Mouse (Mus musculus) thymus, adult 2 months (tissue): ENCODE results near the gene Lpgat1.

ENCODE experiments used
- CTCF ChIP-seq: fragments of 200-500 bp; IDR thresholded peaks from 2 replicates; pipeline ENCODE4 v1.5.1; 2012; ENCODE audit warnings: mild to moderate bottlenecking, control low read depth, low read length, moderate library complexity, borderline replicate concordance; ENCODE audit not compliant: control insufficient read depth, poor library complexity, insufficient read depth; ENCODE audit errors: extremely low read depth
- POLR2A ChIP-seq: fragments of 200-500 bp; IDR thresholded peaks from 2 replicates; pipeline ENCODE4 v1.6.1; 2012; ENCODE audit warnings: mild to moderate bottlenecking, low read length, control low read depth, moderate library complexity; ENCODE audit not compliant: control insufficient read depth, poor library complexity, insufficient read depth; ENCODE audit errors: extremely low read depth

DNA sequence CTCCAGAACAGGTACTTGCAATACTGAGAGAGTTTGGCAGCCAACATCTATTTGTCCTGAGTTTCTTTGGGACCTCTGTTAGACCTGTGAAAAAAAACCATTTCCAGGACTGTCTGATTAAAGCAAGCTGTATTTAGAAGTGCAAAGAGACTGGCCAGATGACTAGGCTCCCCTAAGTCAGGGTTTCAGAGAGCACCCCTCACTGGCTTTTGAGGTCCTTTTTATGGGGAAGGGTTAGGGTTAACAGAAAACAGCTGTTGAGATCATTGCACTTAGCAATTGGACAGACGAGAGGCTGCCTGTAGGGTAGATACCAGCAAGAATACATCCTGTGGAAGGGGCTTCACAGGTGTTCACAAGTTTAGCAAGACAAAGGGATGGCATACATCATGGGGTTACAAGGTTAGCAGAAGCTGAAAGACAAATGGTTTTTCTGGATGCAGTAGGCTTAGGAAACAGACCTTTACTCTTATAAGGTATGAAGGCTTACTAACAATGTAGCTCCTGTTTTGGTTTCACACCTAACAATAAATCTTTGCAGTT is 19.3 kb upstream of the Lpgat1 start:
- TF ChIP-seq CTCF = no peak
- no peak for TF ChIP-seq POLR2A
